Mouse (Mus musculus): Measurements from ENCODE around the gene Togaram2.
"Not testable (repeated sequence)": the region's sequence is repeated elsewhere in the genome, so short reads cannot be mapped to it uniquely, and the experiment has no call there.

The Togaram2 gene

DNA sequence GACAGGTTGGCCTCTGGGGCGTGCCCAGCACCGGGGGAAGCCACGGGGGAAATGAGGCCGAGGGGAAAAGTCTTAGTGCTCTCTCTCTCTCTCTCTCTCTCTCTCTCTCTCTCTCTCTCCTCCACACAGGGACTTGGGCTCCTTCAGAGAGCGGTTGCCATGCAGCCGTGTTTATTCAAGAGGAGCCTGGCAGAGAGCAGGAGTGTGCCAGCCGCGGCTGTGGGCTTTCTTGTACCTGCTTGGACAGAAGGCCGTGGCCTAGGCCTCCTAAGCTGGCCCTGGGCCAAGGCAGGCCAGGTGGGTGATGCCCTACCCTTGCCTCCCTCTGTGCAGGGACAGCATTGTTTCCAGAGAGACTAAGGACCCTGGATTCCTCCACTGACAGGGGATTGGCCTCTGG lies at the start of gene Togaram2:
Gene Togaram2 (plus strand): TSS at position 170 of the 400 bp plus-strand sequence.
- DNase-seq: no peak

DNA sequence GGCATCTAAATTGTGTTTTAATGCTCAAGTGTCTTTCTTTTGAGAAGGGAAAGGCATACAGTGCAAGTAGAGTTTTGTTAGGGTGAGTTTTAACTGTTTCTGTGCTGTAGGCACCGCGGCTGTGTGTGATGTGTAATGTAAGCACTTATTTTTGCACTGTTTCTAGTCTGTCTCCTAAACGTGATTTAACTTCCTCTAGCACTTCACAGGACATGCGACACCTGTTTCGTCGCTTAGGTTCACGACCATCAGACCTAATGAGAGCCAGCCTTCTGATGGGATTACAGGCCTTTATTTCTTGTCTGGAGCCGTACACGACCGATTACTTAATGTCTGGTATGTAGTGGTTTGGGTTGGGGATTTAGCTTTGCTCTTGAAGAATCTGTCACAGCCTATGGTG lies 41.3 kb upstream of the Togaram2 start:
- no peak for DNase-seq

DNA sequence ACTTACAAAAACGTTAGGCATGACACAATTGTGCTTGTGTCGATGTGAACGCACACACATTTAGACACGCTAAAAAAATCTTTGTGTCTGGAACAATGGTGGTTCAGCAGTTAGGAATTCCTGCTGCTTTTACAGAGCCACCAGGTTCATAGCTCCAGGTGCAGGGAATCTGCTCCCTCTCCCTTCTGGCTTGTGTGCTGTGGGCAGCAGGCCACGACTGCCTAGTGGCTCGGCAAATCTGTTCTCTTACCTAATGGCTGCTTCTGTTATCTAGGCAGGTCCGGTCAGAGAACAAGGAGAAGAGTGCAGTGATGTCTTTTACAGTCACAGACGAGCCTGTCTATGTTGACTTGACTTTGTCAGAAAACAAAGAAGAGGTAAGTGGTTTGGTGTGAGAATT lies 39.7 kb upstream of the Togaram2 start:
- no peak for DNase-seq

DNA sequence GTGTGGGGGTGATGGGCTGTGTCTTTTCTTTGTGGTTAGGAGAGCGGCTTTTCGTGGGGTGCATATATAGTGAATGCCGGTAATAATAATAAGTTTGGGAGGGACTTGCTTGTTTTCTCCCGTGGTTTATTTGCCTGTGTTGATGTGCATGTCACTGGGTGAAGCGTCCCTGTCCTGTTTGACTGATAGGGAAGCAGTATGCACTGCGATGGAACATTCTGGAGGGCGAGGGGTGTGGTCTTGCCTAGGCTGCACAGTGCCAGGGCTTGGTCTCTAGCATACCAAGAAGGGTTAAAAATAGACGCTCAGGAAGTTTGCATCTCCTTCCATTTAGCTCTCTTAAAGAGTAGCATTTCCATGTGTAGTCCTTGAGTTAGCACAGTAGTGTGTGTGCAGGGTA lies 36.3 kb upstream of the Togaram2 start:
- DNase-seq: no peak

DNA sequence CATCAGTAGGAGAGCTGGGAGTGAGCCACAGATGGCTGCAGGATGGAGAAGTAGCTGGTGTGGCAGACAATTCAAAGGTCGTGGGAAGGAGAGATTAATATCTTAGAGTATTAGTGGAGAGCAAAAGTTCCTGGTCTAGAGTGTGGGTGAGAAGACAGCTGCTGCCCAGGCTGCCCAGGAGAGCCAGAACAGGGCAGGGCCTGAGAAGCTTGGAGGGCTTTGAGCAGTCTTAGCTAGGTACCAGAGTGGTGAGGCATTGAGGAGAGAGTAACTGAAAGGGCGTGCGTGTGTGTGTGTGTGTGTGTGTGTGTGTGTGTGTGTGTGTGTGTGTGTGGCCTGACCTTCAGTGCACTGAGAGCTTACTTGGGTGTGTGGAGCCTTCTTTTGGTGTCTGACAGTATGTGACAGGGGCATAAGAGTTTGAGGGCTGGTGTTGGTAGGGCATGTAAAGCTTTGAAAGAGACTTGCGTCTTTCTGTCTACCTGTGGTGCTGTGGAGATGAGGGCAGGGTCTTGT lies 35.3 kb upstream of the Togaram2 start:
- DNase-seq: peak in 1 of 2 experiments; percentile 21

DNA sequence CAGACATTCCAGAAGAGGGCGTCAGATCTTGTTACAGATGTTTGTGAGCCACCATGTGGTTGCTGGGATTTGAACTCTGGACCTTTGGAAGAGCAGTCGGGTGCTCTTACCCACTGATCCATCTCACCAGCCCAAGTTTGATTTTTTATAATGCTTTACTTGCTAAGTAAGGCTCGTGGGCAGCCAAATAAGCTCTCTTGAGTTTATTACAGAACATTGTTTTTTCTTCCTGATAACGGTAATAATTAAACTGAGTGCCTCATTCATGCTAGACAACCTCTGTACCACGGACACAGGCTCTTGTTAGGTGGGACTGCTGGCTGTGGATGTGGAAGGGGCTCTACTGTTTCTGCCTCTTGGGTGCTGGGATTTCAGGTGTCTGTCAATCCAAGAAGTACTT lies 34.0 kb upstream of the Togaram2 start:
- not testable (repeated sequence) for DNase-seq

DNA sequence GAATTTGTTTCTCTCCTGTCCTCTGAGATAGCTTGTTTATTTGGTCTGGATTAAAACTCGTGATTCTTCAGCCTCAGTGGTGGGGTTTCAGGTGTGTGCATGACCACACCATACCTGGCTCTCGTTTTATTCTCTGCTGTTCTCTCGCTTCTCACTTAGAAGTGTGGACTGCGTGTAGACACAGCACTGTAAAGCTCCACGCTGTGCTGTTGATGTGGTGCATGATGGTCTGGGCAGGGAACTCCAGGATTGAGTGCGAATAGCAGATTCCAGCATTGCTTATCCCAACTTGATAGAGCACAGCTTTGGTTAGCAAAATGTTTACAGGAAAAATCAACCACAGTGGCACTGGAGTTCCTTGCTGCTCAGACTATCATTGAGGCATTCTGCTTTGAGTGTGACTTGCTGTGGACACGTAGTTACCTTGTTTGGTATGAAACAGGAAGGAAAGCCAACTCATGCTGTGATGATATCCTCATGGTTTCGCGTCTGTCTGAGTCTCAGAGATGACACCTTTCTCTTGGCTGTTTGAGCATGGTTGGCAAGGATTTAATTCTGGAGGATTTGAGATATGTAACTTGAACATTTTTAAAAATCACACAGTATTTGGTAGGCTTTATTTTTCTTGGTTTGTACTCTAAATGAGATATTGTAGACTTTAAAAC lies 32.5 kb upstream of the Togaram2 start:
- DNase-seq: no peak

DNA sequence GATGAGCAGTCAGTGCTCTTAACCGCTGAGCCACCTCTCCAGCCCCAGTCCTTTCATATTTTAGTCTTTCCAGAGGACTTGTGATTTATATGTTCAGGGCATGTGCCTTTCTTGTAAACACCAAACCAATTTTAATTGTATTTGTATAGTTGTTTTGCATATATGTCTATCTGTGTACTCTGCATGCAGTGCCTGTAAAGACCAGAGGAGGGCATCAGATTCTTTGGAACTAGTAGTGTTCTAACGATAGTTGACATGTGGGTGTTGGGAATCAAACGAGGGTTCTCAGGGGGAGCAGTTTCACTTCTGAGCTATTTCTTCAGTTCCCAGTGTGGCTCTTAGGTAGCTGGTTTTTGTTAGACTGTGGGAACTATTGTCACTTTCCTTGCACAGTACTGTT lies 30.9 kb upstream of the Togaram2 start:
- DNase-seq: no peak

DNA sequence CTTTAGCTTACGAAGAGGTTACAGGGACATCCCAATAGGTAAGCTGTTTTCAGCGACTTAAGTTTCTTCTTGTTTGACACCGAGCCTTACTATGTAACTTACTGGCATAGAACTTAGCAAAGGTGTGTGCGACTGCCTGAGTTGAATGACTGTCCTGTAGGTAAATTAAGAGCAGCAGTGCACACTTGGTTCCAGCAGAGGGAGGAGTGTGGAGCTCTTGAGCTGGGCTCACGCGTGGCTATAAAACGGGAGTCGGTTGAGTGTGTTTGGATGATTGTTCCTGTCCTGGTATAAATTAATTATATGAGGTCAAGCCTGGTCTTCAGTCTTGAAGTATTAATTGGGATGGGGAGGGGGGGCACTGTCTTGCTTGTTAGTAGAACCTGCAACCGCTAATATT lies 23.1 kb upstream of the Togaram2 start:
- no peak for DNase-seq

DNA sequence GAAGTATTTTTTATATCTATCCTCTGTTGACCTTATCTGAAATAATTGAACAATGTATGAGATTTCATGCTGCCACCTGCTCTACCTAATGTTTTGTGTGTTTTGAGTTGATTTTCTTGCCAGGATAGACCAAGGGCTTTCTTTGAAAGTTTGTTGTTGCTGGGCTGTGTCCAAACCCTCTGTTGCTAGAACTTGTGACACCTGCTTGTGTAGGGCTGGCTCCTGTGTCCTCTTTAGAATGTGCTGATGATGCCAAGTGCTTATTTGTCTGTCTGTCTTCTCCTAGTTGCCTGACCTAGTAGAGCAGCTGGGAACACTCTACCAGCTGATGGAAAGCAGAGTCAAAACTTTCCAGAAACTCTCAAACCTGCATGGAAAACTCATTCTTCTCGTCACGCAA lies 20.6 kb upstream of the Togaram2 start:
- DNase-seq: no peak

DNA sequence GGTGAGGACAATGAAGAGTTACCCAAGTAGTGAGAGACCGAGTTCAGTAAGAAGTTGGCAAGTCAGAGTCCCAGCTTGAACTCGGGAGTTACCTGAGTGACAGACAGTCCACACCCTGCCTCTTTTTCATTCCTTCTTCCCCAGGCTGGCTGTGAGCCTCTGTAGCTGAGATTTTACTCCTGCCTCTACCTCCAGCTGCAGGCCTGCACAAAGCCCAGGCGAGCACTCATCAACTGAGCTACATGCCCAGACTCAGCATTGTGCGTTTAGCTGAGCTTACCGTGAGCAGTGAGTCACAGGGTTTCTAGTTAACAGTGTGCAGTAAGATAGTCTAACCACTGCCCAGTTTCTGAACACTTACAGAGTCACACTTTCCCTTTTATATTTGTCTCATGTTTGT lies 20.1 kb upstream of the Togaram2 start:
- no peak for DNase-seq

DNA sequence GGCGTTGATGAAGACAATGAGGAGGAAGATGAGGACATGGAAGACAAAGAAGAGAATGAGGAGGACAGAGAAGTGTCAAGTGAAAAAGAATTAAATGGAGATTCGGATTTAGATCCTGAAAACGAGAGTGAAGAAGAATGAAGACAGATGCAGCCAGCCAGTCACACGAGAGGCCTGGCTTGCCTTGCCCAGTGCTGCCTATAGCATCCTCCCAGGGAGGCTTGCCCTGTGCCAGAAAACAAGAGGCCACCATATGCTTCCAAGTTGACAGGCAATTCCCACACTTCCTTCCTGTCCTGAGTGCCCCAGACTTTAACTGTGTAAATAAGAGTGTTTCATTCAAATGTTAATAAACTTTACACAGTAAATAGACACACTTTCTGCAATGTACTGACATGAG lies 15.5 kb upstream of the Togaram2 start:
- DNase-seq: no peak

DNA sequence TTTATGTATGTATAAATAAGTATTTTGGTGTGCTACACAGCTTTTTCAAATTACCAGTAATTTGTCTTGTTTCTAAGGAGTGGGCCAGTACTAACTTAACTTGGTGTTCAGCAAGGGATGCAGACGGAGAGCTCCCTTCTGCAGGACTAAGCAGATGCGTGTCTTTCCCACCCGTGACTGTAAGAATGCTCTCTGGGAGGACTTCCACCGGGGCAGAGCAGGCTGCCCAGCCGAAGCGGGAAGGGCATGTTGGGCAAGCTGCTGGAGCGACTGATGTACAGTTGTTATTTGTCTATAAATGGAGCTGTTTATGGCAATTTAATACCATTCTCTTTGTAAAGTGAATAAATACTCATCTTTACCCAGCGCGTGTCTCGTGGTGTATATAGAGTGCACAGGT lies 14.4 kb upstream of the Togaram2 start:
- no peak for DNase-seq

DNA sequence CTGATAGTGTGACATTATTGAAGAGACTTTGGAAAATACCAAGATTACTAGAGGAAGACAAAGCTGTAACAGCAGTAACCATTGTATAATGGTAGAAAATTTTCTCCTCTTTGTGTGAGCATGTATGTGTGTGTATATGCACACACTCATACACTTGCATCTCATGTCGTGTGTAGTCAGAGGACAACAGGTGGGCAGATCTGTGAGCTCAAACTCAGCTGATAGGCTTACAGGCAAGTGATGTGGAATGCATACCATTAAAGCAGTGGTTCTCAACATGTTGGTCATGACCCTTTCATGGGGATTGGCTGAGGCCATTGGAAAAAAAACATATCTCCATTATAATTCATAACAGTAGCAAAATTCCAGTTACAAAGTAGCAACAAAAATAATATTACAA lies 12.7 kb upstream of the Togaram2 start:
- no peak for DNase-seq

DNA sequence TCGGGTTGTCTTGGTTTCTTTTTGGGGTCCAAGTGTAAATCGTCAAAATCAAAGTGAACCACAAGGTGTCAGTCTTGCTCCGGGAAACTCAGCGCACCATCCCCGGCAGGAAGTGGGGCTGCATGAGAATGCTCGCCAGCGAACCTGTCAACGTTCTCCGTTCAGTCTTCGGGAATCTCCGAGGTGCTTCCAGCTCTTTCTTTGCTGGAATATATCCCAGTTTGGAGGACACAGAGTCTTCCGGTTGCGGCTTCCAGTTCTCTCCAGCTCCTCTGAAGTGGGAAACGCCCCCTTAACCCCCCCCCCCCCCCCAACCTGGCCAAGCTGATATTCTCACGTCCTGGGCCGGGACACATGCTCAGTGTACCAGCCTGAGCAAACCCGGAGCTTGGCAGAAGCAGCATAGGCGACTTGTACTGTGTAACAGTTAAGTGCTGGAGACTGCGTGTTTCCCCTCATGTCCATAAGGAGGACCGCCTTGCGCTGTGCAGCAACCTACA lies 10.3 kb upstream of the Togaram2 start:
- DNase-seq: peak; percentile 63 to 80

DNA sequence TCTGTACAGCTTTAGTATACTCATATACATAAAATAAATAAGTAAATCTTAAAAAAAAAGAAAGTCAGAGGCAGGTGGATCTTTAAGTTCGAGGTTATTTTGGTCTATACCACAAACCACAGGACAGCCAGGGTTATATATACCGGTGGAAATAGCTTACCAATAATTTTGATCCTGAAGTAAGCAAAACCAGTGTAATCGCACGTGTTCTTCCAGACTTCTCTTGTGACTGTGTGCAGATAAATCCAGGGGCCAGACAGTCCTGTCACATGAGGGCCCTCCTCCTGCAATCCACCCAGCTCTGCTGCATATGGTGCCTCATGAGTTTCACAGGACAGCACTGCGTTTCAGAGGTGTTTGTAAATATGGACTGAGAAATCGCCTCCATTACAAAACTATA lies 9.6 kb upstream of the Togaram2 start:
- DNase-seq: no peak

DNA sequence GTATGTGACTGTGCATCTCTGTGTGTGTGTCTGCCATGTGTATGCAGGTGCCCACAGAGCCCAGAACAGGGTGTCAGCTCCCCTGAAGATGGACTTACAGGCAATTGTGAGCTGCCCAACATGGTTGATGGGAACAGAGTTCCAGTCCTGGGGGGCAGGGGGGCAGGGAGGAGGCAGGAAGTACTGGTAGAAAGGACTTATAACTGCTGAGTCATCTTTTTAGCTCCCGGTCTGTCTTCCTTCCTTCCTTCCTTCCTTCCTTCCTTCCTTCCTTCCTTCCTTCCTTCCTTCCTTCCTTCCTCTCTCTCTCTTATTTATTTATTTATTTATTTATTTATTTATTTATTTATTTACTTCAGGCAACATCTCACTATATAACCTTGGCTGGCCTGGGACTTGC lies 8.9 kb upstream of the Togaram2 start:
- DNase-seq: no peak

DNA sequence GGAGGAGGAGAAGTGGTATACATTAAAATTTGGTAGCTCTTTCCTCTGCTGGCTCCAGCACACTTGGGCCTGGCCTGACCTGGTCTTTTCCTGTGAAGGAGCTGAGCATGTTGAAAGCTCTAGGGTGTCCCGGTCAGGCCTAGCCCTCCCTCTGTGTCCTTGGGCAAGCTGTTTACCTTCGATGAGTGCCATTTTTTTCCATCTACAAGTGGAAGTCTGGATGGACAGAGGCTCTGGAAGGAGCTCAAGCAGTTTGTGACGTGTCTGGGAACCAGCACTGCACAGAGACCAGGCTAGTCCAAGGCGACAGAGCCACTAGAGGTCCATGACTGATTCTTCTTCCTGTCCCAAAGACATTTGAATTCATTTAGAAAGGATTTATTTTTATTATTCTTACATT lies 7.9 kb upstream of the Togaram2 start:
- DNase-seq: no peak

DNA sequence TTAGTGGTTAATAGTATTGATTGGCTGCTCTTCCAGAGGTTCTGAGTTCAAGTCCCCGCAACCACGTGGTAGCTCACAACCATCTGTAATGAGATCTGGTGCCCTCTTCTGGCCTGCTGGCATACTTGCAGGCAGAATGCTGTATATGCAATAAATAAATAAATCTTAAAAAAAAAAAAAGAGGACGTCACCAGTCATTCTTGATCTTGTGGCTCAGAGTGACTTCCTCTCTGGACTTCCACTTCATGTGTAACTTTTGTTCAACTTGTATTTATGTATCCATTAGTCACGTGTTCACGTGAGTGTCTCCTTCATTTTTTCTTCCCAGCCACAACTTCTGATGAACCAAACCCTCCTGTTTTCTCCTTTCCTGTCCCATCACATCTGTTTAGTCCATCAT lies 3.5 kb upstream of the Togaram2 start:
- DNase-seq: no peak

DNA sequence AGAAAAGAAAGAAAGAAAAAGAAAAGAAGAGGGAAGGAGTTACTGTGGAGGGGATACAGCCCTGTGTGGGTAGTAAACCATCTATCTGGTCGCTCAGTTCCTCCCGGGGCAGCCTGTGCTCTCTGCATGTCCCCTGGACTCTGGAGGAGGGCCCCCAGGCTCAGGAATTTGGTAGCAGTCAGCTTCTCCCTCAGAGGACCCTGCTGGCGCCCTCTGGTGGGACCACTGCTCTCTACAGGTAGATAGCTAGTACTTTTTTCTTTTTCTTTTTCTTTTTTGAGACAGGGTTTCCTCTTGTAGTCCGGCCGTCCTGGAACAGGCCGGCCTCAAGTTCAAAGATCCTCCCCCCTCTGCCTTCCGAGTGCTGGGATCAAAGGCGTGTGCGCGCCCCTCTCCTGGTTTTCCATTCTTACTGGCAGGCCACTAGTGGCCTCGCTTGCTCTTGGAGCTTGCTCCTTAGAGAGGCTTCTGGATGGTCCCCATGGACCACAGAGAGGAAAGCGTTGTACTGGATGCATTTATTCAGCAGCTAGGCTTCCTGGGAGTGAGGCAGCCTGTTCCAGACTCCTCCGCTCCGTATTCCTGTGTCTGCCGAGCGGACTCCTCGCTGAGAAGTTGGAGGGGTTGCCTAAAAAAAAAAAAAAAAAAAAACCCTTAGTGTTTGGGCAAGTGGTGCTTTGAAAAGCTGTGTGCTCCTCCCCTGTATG lies 1.1 kb upstream of the Togaram2 start:
- peak; percentile 34 to 82 for DNase-seq

DNA sequence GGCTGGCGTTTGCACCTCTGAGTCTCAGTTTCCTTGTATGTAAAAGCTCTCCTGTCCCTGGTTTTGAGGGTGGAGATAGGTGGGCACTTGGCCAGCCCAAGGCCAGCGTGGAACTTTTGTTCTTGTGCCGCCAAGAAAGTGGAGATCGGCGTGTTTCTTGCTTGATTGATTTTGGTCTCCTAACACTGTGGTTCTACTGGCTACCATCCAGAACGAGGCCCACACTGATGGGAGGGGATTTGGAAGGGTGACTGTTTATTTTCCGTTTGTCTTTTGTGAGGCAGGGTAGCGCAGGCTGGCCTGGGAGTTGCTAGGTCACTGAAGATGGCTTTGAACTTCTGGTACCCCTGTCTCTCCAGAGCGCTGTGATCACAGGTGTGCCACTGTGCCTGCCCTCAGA lies 875 bp downstream of the Togaram2 start:
- no peak for DNase-seq

DNA sequence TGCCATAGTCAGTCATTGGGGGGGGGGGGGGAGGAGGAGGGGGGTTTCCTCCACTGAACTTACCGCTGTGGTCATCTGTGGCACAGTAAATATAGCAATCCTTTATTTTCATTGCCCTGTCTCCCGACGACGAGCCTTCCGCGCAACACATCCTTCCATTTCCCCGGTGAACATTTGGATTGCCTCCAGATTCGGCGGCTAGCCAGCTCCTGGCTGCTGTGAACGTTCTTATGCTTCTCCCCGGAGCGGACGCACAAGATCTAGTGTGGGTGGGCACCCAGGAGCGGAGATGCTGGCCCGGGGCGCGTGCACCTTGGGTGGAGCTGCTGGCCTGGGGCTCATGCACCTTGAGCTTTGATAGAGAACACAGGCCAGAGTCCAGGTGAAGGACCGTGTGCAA lies 1.8 kb downstream of the Togaram2 start:
- DNase-seq: peak in 1 of 2 experiments; percentile 51

DNA sequence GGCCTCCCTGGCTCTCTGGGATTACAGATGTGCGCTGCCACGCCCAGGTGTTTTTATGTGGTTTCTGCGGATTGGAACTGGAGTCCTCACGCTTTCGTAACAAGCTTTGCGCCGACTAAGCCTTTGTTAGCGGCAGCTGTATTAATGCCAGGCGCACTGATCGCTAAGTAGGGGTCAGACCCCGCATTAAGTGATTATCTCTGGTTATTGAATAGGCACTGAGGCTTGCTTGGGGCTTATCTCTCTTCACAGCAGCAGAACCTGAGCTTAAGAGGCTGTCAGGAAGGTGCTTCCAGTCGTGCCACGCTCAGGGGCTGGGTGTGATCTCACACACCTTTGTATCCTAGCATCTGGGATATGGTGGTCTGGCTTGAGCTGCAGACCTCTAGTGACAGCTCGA lies 8.6 kb downstream of the Togaram2 start:
- DNase-seq: no peak

DNA sequence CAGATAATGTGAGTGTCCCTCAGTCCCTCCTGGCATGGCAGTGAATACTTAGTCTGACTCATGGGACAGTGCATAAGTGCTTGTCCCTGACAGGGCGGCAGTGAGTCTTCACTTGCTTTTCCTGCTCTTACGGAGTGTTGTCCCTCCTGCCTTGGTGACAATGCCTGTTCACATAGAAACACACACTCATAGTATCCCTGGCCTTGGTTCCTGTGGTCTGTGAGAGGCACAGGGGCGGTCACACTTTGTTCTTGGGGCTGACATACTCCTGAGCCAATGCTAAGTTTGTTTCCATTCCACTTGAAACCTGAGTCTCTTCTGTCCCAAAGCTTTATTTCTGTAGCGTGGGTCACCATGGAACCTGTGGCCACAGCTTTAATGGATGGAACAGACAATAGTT lies 9.3 kb downstream of the Togaram2 start:
- no peak for DNase-seq
